Mouse (Mus musculus): Measurements from ENCODE around the gene Iqcd. TPM values are rescaled to one million over a fixed set of nuclear protein-coding genes. Genes with fewer than 3 reads are reported as not detected.

Gene Iqcd
- total RNA-seq, 2 experiments from 2014 or later: 0.91 to 1.2 TPM

DNA sequence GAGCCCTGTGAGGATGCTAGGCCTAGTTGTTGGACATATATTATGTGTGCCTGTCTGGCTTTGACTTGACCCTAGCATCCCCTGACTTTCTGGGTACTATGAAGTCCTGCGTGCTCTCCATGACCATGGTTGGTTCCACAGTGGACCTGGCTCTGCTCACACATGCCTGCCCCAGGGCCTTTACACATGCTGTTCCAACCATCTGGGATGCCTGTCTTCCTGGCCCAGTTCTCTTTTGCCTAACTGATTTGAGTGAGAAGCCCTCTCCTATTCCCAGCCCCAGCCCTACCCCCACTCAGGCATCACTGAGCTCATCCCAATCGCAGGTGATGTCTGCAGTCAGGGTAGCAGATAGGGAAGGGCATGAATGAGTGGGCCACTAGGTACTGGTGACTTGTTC, 65.1 kb downstream of the Iqcd start:
- DNase-seq (ENCODE audit: low spot score in 2 of 2): no peak

DNA sequence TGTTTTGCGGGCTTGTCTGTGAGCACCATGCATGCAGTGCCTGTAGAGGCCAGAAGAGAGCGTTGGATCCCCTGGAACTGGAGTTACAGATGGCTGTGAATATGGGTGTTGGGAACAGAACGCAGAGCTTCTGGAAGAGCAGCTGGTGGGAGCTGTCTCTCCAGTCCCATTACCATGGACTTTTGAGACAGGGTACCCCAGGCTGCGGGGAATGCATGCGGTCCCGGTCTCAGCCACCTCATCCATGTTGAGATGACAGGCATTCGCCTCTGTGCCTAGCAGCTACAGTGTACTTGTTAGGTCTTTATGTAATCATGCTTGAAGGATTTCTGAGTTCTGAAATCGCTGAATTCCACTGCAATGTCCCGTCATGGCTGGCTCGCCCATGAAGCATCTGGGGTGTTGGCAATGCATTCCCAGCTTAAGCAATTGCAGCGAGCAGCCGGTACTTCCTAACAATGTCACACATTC, 67.5 kb downstream of the Iqcd start:
- peak; percentile 61 to 69 for DNase-seq (ENCODE audit: low spot score in 2 of 2)

Other genes starting within 250 kb of the Iqcd start
- under 1 TPM; 0.50 to 0.67 TPM for gene Lhx5, start 157.3 kb upstream of the Iqcd start, total RNA-seq (2021)
- 1 to 10 TPM; 6.1 to 7.1 TPM for gene Sdsl, start 116.2 kb upstream of the Iqcd start, total RNA-seq (2021)
- gene Sds, start 112.5 kb upstream of the Iqcd start, total RNA-seq (2021): not detected
- gene Plbd2, start 85.4 kb upstream of the Iqcd start, total RNA-seq (2021): 10 to 100 TPM; 63.2 to 66.8 TPM
- gene Slc8b1, start 77.8 kb upstream of the Iqcd start, total RNA-seq (2021): 1 to 10 TPM; 5.5 to 5.7 TPM
- gene Tpcn1, start 343 bp upstream of the Iqcd start, total RNA-seq (2021): 10 to 100 TPM; 44.1 to 47.4 TPM
- gene Rita1, start 23.6 kb downstream of the Iqcd start, total RNA-seq (2021): 10 to 100 TPM; 24.1 to 27.3 TPM
- 10 to 100 TPM; 45.0 to 45.1 TPM for gene Ddx54, start 23.7 kb downstream of the Iqcd start, total RNA-seq (2021)
- gene Cfap73, start 45.2 kb downstream of the Iqcd start, total RNA-seq (2021): under 1 TPM; 0.76 to 0.80 TPM
- gene Rasal1, start 59.8 kb downstream of the Iqcd start, total RNA-seq (2021): 100 to 1,000 TPM in 1 of 2 experiments, 10 to 100 TPM in 1; 77.2 to 112 TPM
- 10 to 100 TPM; 87.6 to 93.3 TPM for gene Dtx1, start 122.9 kb downstream of the Iqcd start, total RNA-seq (2021)
- under 1 TPM in 1 of 2 experiments, not detected in 1; 0.18 TPM for gene Oas2, start 160.8 kb downstream of the Iqcd start, total RNA-seq (2021)
- under 1 TPM; 0.33 to 0.37 TPM for gene Oas3, start 188.6 kb downstream of the Iqcd start, total RNA-seq (2021)
- not detected for gene Oas1e, start 206.5 kb downstream of the Iqcd start, total RNA-seq (2021)
- 1 to 10 TPM in 1 of 2 experiments, under 1 TPM in 1; 0.47 to 1.0 TPM for gene Oas1c, start 223.5 kb downstream of the Iqcd start, total RNA-seq (2021)